Mouse (Mus musculus) lung, postnatal 0 days (tissue): ENCODE results near the gene Idh2.

Experiments
- CTCF ChIP-seq: IDR thresholded peaks from 2 replicates; pipeline ENCODE4 v1.5.1; 2016; ENCODE audit warnings: antibody characterized with exemption, mild to moderate bottlenecking
- EP300 ChIP-seq: IDR thresholded peaks from 2 replicates; pipeline ENCODE4 v1.6.1; 2016; ENCODE audit warnings: antibody characterized with exemption, mild to moderate bottlenecking, control low read depth

GRCm38 (mm10) chr7:80103335-80103734 lies 11.9 kb downstream of the Idh2 start:
- TF ChIP-seq CTCF (no peak), EP300 (no peak)
